Mouse (Mus musculus): ENCODE results near the gene Myo18a.

DNA sequence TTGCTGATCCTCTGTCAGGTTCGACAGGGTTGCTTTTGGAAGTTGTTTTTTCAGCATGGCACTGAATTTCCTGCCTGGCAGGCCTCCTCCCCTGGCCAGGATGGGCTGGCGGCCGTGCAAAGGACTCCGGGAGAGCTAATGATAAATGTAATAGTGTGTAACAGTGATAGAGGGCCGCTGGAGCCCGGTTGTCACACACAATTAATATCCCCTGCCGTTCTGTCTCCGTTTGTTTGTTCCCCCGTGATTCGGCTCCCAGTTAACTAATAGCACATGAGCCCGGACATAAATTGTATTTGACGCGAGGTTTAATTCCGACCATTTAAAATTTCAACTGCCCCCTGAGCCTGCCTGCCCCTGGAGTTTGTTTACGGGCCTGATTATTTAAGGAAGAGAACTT, 92.3 kb downstream of the Myo18a start:
- TF ChIP-seq CTCF (IDR thresholded peaks at IDR 0.05; ENCODE audit: insufficient read depth, low read length) = no peak
- TF ChIP-seq POLR2A (IDR thresholded peaks at IDR 0.05; ENCODE audit: borderline replicate concordance, extremely low read depth, low read depth, low read length) = no peak

Data from lung, adult 2 months (tissue).